7 mouse cellular contexts compared by ENCODE assay signal in genomic region chr11:69834001-69834549, GRCm38 (mm10). TPM values are rescaled to one million over a fixed set of nuclear protein-coding genes. Genes with fewer than 3 reads are reported as not detected.
A peak's percentile ranks its signal among the peaks of the same experiment; 100 is the strongest.
DNase-seq lines count a peak whose midpoint lies in the region; ATAC-seq and TF ChIP-seq lines count a peak whose summit lies in the region.

No protein-coding gene starts in this region.

- H3K4me1 ChIP-seq in cortical plate, adult 2 months (ENCODE audit: control insufficient read depth, insufficient read depth, low read length), result peaks cover 6% of the 10 kb centered on the region
- H3K4me1 ChIP-seq in hindbrain, embryonic 11.5 days (replicated peaks; ENCODE audit: control insufficient read depth, insufficient read depth, low read length), result peaks cover 17% of the 10 kb centered on the region
- peaks cover 35% of the 10 kb centered on the region for H3K4me1 ChIP-seq in liver, embryonic 11.5 days (replicated peaks; ENCODE audit: control insufficient read depth, insufficient read depth, low read length)
- H3K4me1 ChIP-seq in neural tube, embryonic 11.5 days (ENCODE audit: control insufficient read depth, insufficient read depth, low read length), result peaks cover 26% of the 10 kb centered on the region

- no peak for TF ChIP-seq POLR2A in cortical plate, adult 2 months (IDR thresholded peaks at IDR 0.05; ENCODE audit: extremely low read depth, insufficient read depth, low read length)

- no peaks in the 10 kb centered on the region for H3K9me3 ChIP-seq in hindbrain, embryonic 11.5 days (ENCODE audit: control insufficient read depth, low read length)
- no peaks in the 10 kb centered on the region for H3K9me3 ChIP-seq in liver, embryonic 11.5 days (ENCODE audit: control insufficient read depth, low read length)
- no peaks in the 10 kb centered on the region for H3K9me3 ChIP-seq in neural tube, embryonic 11.5 days (ENCODE audit: control insufficient read depth, low read length)

- no peak overlapping the region for H3K27ac ChIP-seq in cortical plate, adult 2 months (ENCODE audit: insufficient read depth, low read length)
- peak overlapping the region; percentile 47 for H3K27ac ChIP-seq in hindbrain, embryonic 11.5 days (ENCODE audit: low read depth, low read length)
- no peak overlapping the region for H3K27ac ChIP-seq in liver, embryonic 11.5 days (ENCODE audit: low read depth, low read length)
- no peak overlapping the region for H3K27ac ChIP-seq in neural tube, embryonic 11.5 days (ENCODE audit: low read depth, low read length)

- 8% methylated on average over 38 of the region's 48 CpGs for WGBS in hindbrain, embryonic 11.5 days
- 4% methylated on average over 43 of the region's 48 CpGs for WGBS in liver, embryonic 11.5 days
- 8% methylated on average over 34 of the region's 48 CpGs for WGBS in neural tube, embryonic 11.5 days

- peaks cover 2% of the 10 kb centered on the region; the same call in 1 of the 2 replicates for H3K27me3 ChIP-seq in hindbrain, embryonic 11.5 days (ENCODE audit: control insufficient read depth, insufficient read depth, low read length)
- H3K27me3 ChIP-seq in liver, embryonic 11.5 days (replicated peaks; ENCODE audit: control insufficient read depth, insufficient read depth, low read length), result peaks cover 40% of the 10 kb centered on the region
- H3K27me3 ChIP-seq in neural tube, embryonic 11.5 days (ENCODE audit: control insufficient read depth, insufficient read depth, low read length), result peaks cover 5% of the 10 kb centered on the region; the same call in 1 of the 2 replicates

- peak overlapping the region; percentile 92 for H3K4me2 ChIP-seq in hindbrain, embryonic 11.5 days (replicated peaks; ENCODE audit: low read depth, low read length)
- peak overlapping the region; percentile 81 for H3K4me2 ChIP-seq in liver, embryonic 11.5 days
- peak overlapping the region; percentile 95 for H3K4me2 ChIP-seq in neural tube, embryonic 11.5 days (ENCODE audit: low read depth)

- ATAC-seq in hindbrain, embryonic 11.5 days (ENCODE audit: low FRiP score), result no peak
- ATAC-seq in liver, embryonic 11.5 days (replicated peaks; ENCODE audit: low FRiP score), result peak; percentile 13; the same call in 1 of the 2 replicates
- ATAC-seq in neural tube, embryonic 11.5 days (ENCODE audit: insufficient read depth, low FRiP score, low TSS enrichment), result no peak

- H3K4me3 ChIP-seq in cortical plate, adult 2 months (ENCODE audit: insufficient read depth, low read length), result peak overlapping the region; percentile 35; the same call in 1 of the 2 replicates
- H3K4me3 ChIP-seq in hindbrain, embryonic 11.5 days (ENCODE audit: low read depth, low read length), result peak overlapping the region; percentile 85
- H3K4me3 ChIP-seq in liver, embryonic 11.5 days (ENCODE audit: low read depth, low read length), result peak overlapping the region; percentile 53
- peak overlapping the region; percentile 72 for H3K4me3 ChIP-seq in neural tube, embryonic 11.5 days (ENCODE audit: low read depth, low read length)

- DNase-seq in right cerebral cortex, adult 2 months (ENCODE audit: low spot score in 2 of 2), result peak; percentile 34
- no peak for DNase-seq in right cerebral cortex, postnatal 25 days
- DNase-seq in hindbrain, embryonic 11.5 days (ENCODE audit: low spot score), result peak; percentile 57
- DNase-seq in liver, embryonic 11.5 days (ENCODE audit: low spot score), result peak; percentile 62
- DNase-seq in neural tube, embryonic 11.5 days (ENCODE audit: low spot score), result peak; percentile 51
- peak; percentile 77 for DNase-seq in thymus, postnatal 4 days

- H3K36me3 ChIP-seq in hindbrain, embryonic 11.5 days (ENCODE audit: control insufficient read depth, insufficient read depth, low read length), result peaks cover 4% of the 10 kb centered on the region; the same call in 1 of the 2 replicates
- H3K36me3 ChIP-seq in liver, embryonic 11.5 days (ENCODE audit: control insufficient read depth, insufficient read depth, low read length), result no peaks in the 10 kb centered on the region; the same call in 1 of the 2 replicates
- H3K36me3 ChIP-seq in neural tube, embryonic 11.5 days (ENCODE audit: control insufficient read depth, insufficient read depth, low read length), result peaks cover 2% of the 10 kb centered on the region; the same call in 1 of the 2 replicates

- TF ChIP-seq CTCF in cortical plate, adult 2 months (IDR thresholded peaks at IDR 0.05; ENCODE audit: extremely low read depth, insufficient read depth, low read length), result no peak

- peak overlapping the region; percentile 90 for H3K9ac ChIP-seq in hindbrain, embryonic 11.5 days (ENCODE audit: low read depth, low read length)
- peak overlapping the region; percentile 74 for H3K9ac ChIP-seq in liver, embryonic 11.5 days (ENCODE audit: low read depth, low read length)
- peak overlapping the region; percentile 76 for H3K9ac ChIP-seq in neural tube, embryonic 11.5 days (ENCODE audit: low read length)

RNA-seq across cellular contexts. Expression of gene Nlgn2, which starts 3.5 kb away (rescaled TPM):
- polyA plus RNA-seq in cortical plate, adult 2 months (2012; rRNA removed), result 112 and 116 TPM in 2 replicates
- polyA plus RNA-seq in hindbrain, embryonic 11.5 days (2014; fragmentation: Nextera tagmentation; extraction: Ambion mirVana), result 11.5 and 16.1 TPM in 2 replicates
- polyA plus RNA-seq in liver, embryonic 11.5 days (2014; fragmentation: Nextera tagmentation; extraction: Ambion mirVana), result 2.8 and 3.4 TPM in 2 replicates
- 10.9 and 11.4 TPM in 2 replicates for polyA plus RNA-seq in neural tube, embryonic 11.5 days (2014; fragmentation: Nextera tagmentation; extraction: Ambion mirVana)

RNA-seq across cellular contexts. Expression of gene Tmem256, which starts 4.2 kb away (rescaled TPM):
- polyA plus RNA-seq in cortical plate, adult 2 months (2012; rRNA removed), result 234 and 244 TPM in 2 replicates
- 268 and 276 TPM in 2 replicates for polyA plus RNA-seq in hindbrain, embryonic 11.5 days (2014; fragmentation: Nextera tagmentation; extraction: Ambion mirVana)
- polyA plus RNA-seq in liver, embryonic 11.5 days (2014; fragmentation: Nextera tagmentation; extraction: Ambion mirVana), result 336 and 370 TPM in 2 replicates
- polyA plus RNA-seq in neural tube, embryonic 11.5 days (2014; fragmentation: Nextera tagmentation; extraction: Ambion mirVana), result 289 and 296 TPM in 2 replicates

RNA-seq across cellular contexts. Expression of gene Spem1, which starts 12.1 kb away (rescaled TPM):
- 0.10 and 0.15 TPM in 2 replicates for polyA plus RNA-seq in cortical plate, adult 2 months (2012; rRNA removed)
- polyA plus RNA-seq in hindbrain, embryonic 11.5 days (2014; fragmentation: Nextera tagmentation; extraction: Ambion mirVana), result 0.17 and 0.38 TPM in 2 replicates
- polyA plus RNA-seq in liver, embryonic 11.5 days (2014; fragmentation: Nextera tagmentation; extraction: Ambion mirVana), result not detected in 2 replicates
- 0.23 TPM in 1 of 2 replicates, not detected in the other for polyA plus RNA-seq in neural tube, embryonic 11.5 days (2014; fragmentation: Nextera tagmentation; extraction: Ambion mirVana)

RNA-seq across cellular contexts. Expression of gene Plscr3, which starts 12.1 kb away (rescaled TPM):
- 35.3 and 36.5 TPM in 2 replicates for polyA plus RNA-seq in cortical plate, adult 2 months (2012; rRNA removed)
- polyA plus RNA-seq in hindbrain, embryonic 11.5 days (2014; fragmentation: Nextera tagmentation; extraction: Ambion mirVana), result 62.2 and 62.6 TPM in 2 replicates
- polyA plus RNA-seq in liver, embryonic 11.5 days (2014; fragmentation: Nextera tagmentation; extraction: Ambion mirVana), result 63.5 and 70.1 TPM in 2 replicates
- 75.4 and 83.7 TPM in 2 replicates for polyA plus RNA-seq in neural tube, embryonic 11.5 days (2014; fragmentation: Nextera tagmentation; extraction: Ambion mirVana)

RNA-seq across cellular contexts. Expression of gene Spem2, which starts 15.8 kb away (rescaled TPM):
- not detected in 2 replicates for polyA plus RNA-seq in cortical plate, adult 2 months (2012; rRNA removed)
- not detected in 2 replicates for polyA plus RNA-seq in hindbrain, embryonic 11.5 days (2014; fragmentation: Nextera tagmentation; extraction: Ambion mirVana)
- polyA plus RNA-seq in liver, embryonic 11.5 days (2014; fragmentation: Nextera tagmentation; extraction: Ambion mirVana), result not detected in 2 replicates
- polyA plus RNA-seq in neural tube, embryonic 11.5 days (2014; fragmentation: Nextera tagmentation; extraction: Ambion mirVana), result not detected in 2 replicates

Comparison
In these comparisons a context has a peak if more than half of its experiments do, and no peak if none do; other contexts are left out.
1. H3K4me3 ChIP-seq: peak in every context shown above with its lines; median percentile 85 in hindbrain, embryonic 11.5 days; 72 in neural tube, embryonic 11.5 days; 53 in liver, embryonic 11.5 days; 35 in cortical plate, adult 2 months.